Mouse (Mus musculus): ENCODE measurements at regions not wholly inside any gene's neighbourhood (a gene's known extent, or its start where the extent isn't known, plus 50 kb on each side); places are given as distances from the start of the nearest gene placed in this dataset.

DNA sequence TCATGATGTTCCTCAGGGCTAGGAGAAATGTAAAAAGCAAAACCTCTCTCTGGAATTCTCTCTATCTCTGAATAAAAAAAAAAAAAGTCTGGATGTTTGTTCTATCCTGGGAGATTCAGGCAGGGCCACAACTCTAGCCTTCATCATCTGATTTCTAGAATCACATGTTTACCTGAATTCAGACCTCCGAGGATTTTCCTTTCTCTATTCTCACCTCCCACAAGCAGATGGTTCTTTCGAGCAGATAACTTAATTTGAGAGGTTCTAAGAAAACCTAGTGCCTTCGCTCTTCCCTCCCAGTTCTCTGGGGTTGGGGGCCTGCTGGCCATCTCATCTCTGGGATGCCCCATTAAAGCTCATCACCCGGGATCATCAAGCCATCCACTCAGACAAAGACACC, 219.3 kb upstream of the Snx19 start:
- Histone ChIP-seq H3K9me3 (replicated peaks; ENCODE audit: insufficient read depth, low read length) (no peaks in the 10 kb centered on the region), H3K4me3 (ENCODE audit: control insufficient read depth in 1 of 2, insufficient read depth in 1 of 2, low read depth in 2 of 2, low read length in 2 of 2) (no peak overlapping the region), H3K27me3 (ENCODE audit: control insufficient read depth in 1 of 2, insufficient read depth in 2 of 2, low read length in 2 of 2) (no peaks in the 10 kb centered on the region), H3K36me3 (ENCODE audit: control insufficient read depth in 1 of 2, insufficient read depth in 2 of 2, low read length in 2 of 2) (no peaks in the 10 kb centered on the region), H3K9ac (ENCODE audit: control insufficient read depth, low read depth, low read length, poor library complexity, severe bottlenecking) (no peak overlapping the region), H3K4me1 (ENCODE audit: control insufficient read depth in 1 of 2, insufficient read depth in 2 of 2, low read length in 2 of 2) (no peaks in the 10 kb centered on the region), H3K27ac (ENCODE audit: control insufficient read depth, low read depth, low read length) (no peak overlapping the region), H3K79me2 (ENCODE audit: control insufficient read depth, insufficient read depth, low read length, poor library complexity) (no peaks in the 10 kb centered on the region)
- TF ChIP-seq RAD21 (IDR thresholded peaks at IDR 0.05; ENCODE audit: low read depth, low read length): no peak
- TF ChIP-seq KAT2A (conservative IDR thresholded peaks at IDR 0.05; ENCODE audit: low read depth, low read length): no peak
- no peak for TF ChIP-seq HCFC1 (IDR thresholded peaks at IDR 0.05; ENCODE audit: low read depth, low read length)
- TF ChIP-seq NELFE (IDR thresholded peaks at IDR 0.05; ENCODE audit: low read depth, low read length): no peak
- no peak for TF ChIP-seq SIN3A (IDR thresholded peaks at IDR 0.05; ENCODE audit: low read length)
- no peak for TF ChIP-seq TBP (IDR thresholded peaks at IDR 0.05; ENCODE audit: low read depth, low read length)
- no peak for TF ChIP-seq ELF1 (IDR thresholded peaks at IDR 0.05; ENCODE audit: low read depth, low read length)
- no peak for TF ChIP-seq POLR2AphosphoS2 (IDR thresholded peaks at IDR 0.05; ENCODE audit: low read length)
- TF ChIP-seq GABPA (IDR thresholded peaks at IDR 0.05; ENCODE audit: low read depth, low read length): no peak
- TF ChIP-seq USF1 (IDR thresholded peaks at IDR 0.05; ENCODE audit: low read depth, low read length): no peak
- TF ChIP-seq CHD1 (IDR thresholded peaks at IDR 0.05; ENCODE audit: low read depth, low read length): no peak
- TF ChIP-seq TCF12 (IDR thresholded peaks at IDR 0.05; ENCODE audit: low read depth, low read length): no peak
- TF ChIP-seq CTCF (IDR thresholded peaks at IDR 0.05 in 2 of 3, conservative IDR thresholded peaks at IDR 0.05 in 1 of 3; ENCODE audit: control insufficient read depth in 1 of 3, insufficient read depth in 1 of 3, low read depth in 2 of 3, low read length in 3 of 3, poor library complexity in 1 of 3, severe bottlenecking in 1 of 3): no peak
- TF ChIP-seq POLR2AphosphoS5 (IDR thresholded peaks at IDR 0.05; ENCODE audit: borderline replicate concordance, low read depth, low read length): no peak
- TF ChIP-seq MAX (IDR thresholded peaks at IDR 0.05; ENCODE audit: low read length): no peak
- no peak for DNase-seq (ENCODE audit: low read depth, low spot score)

DNA sequence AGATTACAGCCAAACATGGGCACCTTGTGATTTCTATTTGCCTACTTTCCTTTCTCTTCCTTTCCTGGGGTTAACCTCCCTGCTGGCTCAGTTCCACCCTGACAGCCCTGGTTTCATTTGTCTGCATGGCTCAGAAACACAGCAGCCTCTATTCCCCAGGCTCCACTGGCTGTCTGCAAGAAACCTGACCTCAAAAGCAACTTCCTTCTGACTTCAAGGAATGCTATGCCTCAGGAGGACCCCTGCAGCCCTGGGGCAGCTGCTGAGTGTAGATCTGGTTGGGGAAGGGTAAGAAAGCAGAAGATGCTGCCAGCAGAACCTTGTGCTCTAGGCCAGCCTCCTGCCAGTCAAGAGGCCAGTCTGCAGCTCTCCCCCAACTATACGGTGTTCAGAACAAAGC, 217.1 kb upstream of the Snx19 start:
- H3K27me3 ChIP-seq (ENCODE audit: control insufficient read depth in 1 of 2, insufficient read depth in 2 of 2, low read length in 2 of 2): no peaks in the 10 kb centered on the region
- H3K36me3 ChIP-seq (ENCODE audit: control insufficient read depth in 1 of 2, insufficient read depth in 2 of 2, low read length in 2 of 2): no peaks in the 10 kb centered on the region
- no peak overlapping the region for H3K27ac ChIP-seq (ENCODE audit: control insufficient read depth, low read depth, low read length)
- no peak overlapping the region for H3K9ac ChIP-seq (ENCODE audit: control insufficient read depth, low read depth, low read length, poor library complexity, severe bottlenecking)
- no peak for DNase-seq (ENCODE audit: low read depth, low spot score)
- H3K4me1 ChIP-seq (ENCODE audit: control insufficient read depth in 1 of 2, insufficient read depth in 2 of 2, low read length in 2 of 2): no peaks in the 10 kb centered on the region
- no peaks in the 10 kb centered on the region for H3K79me2 ChIP-seq (ENCODE audit: control insufficient read depth, insufficient read depth, low read length, poor library complexity)
- TF ChIP-seq POLR2A (IDR thresholded peaks at IDR 0.05; ENCODE audit: control insufficient read depth in 1 of 2, insufficient read depth in 1 of 2, low read depth in 1 of 2, low read length in 2 of 2, poor library complexity in 1 of 2): no peak
- no peak for TF ChIP-seq EP300 (IDR thresholded peaks at IDR 0.05; ENCODE audit: low read depth in 1 of 2, low read length in 2 of 2)
- no peak for TF ChIP-seq MYB (IDR thresholded peaks at IDR 0.05; ENCODE audit: low read depth, low read length)
- TF ChIP-seq NRF1 (IDR thresholded peaks at IDR 0.05; ENCODE audit: insufficient read depth, low read depth, low read length, poor library complexity, severe bottlenecking): no peak
- TF ChIP-seq MAX (IDR thresholded peaks at IDR 0.05; ENCODE audit: low read length): no peak
- TF ChIP-seq TAL1 (IDR thresholded peaks at IDR 0.05; ENCODE audit: low read length): no peak
- TF ChIP-seq ZMIZ1 (IDR thresholded peaks at IDR 0.05; ENCODE audit: low read depth, low read length): no peak
- TF ChIP-seq JUND (IDR thresholded peaks at IDR 0.05; ENCODE audit: low read depth, low read length): no peak
- no peak for TF ChIP-seq ELF1 (IDR thresholded peaks at IDR 0.05; ENCODE audit: low read depth, low read length)
- no peak for TF ChIP-seq E2F4 (IDR thresholded peaks at IDR 0.05; ENCODE audit: borderline replicate concordance, low read depth, low read length)
- no peak for TF ChIP-seq ZNF384 (IDR thresholded peaks at IDR 0.05; ENCODE audit: low read depth, low read length)
- no peak for TF ChIP-seq TCF12 (IDR thresholded peaks at IDR 0.05; ENCODE audit: low read depth, low read length)
- TF ChIP-seq POLR2AphosphoS2 (IDR thresholded peaks at IDR 0.05; ENCODE audit: low read length): no peak
- no peak for TF ChIP-seq MXI1 (IDR thresholded peaks at IDR 0.05; ENCODE audit: low read depth, low read length)
- TF ChIP-seq USF1 (IDR thresholded peaks at IDR 0.05; ENCODE audit: low read depth, low read length): no peak
- no peak for TF ChIP-seq CTCF (IDR thresholded peaks at IDR 0.05 in 2 of 3, conservative IDR thresholded peaks at IDR 0.05 in 1 of 3; ENCODE audit: control insufficient read depth in 1 of 3, insufficient read depth in 1 of 3, low read depth in 2 of 3, low read length in 3 of 3, poor library complexity in 1 of 3, severe bottlenecking in 1 of 3)
- TF ChIP-seq KAT2A (conservative IDR thresholded peaks at IDR 0.05; ENCODE audit: low read depth, low read length): no peak
- no peak for TF ChIP-seq MEF2A (IDR thresholded peaks at IDR 0.05; ENCODE audit: extremely low read depth, insufficient replicate concordance, low read depth, low read length, poor library complexity, severe bottlenecking)
- no peak for TF ChIP-seq TBP (IDR thresholded peaks at IDR 0.05; ENCODE audit: low read depth, low read length)
- TF ChIP-seq SMC3 (IDR thresholded peaks at IDR 0.05; ENCODE audit: low read depth, low read length): no peak
- H3K4me3 ChIP-seq (ENCODE audit: control insufficient read depth in 1 of 2, insufficient read depth in 1 of 2, low read depth in 2 of 2, low read length in 2 of 2): no peak overlapping the region
- no peaks in the 10 kb centered on the region for H3K9me3 ChIP-seq (replicated peaks; ENCODE audit: insufficient read depth, low read length)
